Mouse (Mus musculus) monocyte, adult 5-6 weeks (primary cell): ENCODE data around the gene Sgsm2. TPM values are rescaled to one million over a fixed set of nuclear protein-coding genes. Genes with fewer than 3 reads are reported as not detected.
"Not testable (repeated sequence)": the region's sequence is repeated elsewhere in the genome, so short reads cannot be mapped to it uniquely, and the experiment has no call there.

Experiments used
- ATAC-seq: fragments of 153-309, 156-312 bp; replicated peaks from 2 replicates; pipeline ENCODE4 v1.8.0; 2017; ENCODE audit warnings: mild to moderate bottlenecking; ENCODE audit not compliant: low TSS enrichment, insufficient number of reproducible peaks, severe bottlenecking, poor library complexity, low FRiP score
- total RNA-seq: library from RNA; stranded (forward); fragments of 200-1000, 200-491, 200-594 nt; gene quantifications from 3 replicates; pipeline ENCODE4 v1.2.3, GENCODE M21; 2017

The Sgsm2 gene
- total RNA-seq, 1 experiment from 2014 or later, result 3.1 TPM

DNA sequence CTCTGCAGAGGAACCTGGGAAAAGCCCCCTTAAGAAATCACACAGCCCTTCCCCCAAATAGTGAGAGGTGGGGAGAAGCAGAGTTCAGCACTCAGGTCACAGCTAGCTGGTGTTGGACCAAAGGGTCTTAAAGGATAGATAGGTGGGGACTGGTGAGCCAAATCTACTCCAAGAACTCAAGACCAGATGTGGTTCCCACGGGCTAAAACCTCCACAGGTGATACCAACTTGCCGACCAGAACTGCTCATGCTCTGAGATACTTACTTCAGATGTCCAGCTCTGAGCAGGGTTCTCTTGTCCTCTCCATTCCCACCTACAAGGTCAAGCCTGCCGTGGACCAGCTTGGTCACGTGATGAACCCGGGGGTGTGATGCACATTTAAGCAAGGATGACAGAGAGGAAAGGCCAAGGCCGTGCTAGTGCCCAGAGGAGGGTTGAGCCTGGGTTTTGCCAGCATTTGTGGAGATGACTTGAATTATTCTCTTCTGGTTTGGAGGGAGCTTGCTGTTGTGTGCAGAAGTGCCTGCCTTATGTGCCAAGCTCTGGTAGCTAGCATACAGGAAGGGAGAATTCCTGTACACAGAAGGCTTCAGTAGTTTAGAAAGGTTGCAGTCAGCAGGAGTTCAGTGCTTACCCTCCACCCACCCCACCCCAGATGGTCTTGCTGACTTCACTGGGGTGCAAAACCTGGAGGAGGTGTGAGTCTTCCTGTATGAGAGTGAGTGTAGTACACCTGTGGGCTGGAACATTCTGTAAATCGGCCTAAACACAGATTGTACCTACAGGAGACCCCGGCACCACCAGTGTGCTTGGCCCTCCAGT lies 63.1 kb downstream of the Sgsm2 start:
- no peak for ATAC-seq

DNA sequence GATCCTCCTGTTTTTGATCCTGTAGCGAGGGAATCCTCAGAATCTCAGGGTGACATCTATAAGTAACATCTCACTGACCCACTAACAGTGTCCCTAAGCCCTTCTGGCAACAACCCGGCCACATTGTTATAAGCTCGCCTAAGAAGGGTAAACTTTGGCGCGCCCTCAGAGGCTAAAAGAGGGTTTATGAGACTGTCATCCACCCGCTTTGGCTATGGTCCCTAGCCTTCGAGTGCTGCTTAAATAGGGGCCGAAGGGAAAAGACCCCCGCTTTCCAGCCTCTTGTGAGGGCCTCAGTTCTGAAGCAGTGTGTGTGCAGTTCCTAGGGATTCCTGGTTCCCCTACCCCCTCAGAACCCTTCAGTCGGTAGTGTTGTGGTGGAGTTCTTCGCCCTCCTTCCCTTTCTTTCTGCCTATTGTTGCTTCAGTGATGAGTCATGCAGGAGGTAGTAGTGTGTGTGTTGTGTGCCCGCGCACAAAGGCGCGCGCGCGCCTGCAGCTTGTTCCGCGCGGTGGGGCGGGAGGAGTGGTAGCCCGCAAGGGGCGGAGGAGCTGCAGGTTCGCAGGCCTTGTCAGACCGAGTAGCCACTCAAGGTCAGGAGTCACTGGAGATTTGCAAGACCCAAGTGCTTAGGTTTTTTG lies 64.2 kb downstream of the Sgsm2 start:
- ATAC-seq, result peak; percentile 4; the same call in 1 of the 2 replicates

DNA sequence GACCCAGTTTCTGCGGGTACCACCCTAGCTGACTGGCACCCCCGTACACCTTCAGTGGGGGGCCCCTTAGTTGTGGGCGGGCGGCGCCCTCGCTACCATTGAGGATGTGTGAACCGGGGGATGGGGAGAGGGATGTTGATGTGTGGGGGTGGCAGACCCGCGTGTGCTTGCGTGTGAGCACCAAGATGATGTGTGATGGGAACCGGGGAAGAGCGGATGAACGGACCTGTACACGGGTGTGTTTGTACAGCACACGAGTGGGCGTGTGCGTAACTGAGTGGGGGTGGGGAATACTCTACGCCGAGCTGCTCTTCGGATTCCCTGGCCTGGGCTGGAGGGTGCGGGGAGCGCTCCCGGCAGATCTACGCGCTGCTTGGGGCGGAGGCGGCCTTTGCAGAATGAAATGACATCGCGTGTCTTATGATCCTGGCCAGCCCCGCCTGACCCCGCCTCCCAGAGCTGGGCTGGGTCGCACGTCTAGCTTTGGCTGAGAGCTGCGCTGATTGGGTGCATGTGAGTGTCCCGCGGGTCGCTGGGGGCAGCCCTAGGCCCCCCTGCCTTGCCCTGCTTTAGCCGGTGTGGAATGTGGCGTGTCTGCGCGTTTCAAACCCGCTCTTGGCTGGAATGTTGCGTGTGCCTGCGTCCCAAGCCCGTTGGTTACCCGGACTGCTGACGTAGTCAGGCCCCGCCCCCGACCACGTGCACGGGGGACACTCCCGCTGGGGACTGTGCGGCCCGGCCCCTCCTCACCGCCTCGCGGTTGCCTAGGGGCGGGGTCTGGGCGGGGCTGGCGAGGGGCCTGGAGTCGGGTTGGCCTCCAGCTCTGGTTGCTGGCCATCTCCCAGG lies 65.0 kb downstream of the Sgsm2 start:
- peak; percentile 23 for ATAC-seq

DNA sequence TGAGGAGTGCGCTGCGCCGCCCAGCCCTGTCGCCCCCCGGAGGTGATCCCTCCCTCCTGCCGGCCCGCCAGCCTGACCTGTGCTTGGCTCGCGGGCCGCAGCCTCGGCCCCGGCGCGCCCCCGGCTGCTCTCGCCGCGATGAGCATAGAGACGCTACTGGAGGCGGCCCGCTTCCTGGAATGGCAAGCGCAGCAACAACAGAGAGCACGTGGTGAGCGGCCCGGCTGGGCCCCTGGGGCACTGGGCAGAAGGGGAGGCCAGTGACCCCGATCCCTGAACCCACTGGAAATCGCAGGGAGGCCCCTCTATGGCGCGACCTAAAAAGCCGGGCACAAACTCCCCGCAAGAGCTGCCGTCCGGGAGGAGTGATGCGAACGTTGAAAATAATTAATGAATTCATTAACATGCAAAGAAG lies 65.7 kb downstream of the Sgsm2 start:
- no peak for ATAC-seq

DNA sequence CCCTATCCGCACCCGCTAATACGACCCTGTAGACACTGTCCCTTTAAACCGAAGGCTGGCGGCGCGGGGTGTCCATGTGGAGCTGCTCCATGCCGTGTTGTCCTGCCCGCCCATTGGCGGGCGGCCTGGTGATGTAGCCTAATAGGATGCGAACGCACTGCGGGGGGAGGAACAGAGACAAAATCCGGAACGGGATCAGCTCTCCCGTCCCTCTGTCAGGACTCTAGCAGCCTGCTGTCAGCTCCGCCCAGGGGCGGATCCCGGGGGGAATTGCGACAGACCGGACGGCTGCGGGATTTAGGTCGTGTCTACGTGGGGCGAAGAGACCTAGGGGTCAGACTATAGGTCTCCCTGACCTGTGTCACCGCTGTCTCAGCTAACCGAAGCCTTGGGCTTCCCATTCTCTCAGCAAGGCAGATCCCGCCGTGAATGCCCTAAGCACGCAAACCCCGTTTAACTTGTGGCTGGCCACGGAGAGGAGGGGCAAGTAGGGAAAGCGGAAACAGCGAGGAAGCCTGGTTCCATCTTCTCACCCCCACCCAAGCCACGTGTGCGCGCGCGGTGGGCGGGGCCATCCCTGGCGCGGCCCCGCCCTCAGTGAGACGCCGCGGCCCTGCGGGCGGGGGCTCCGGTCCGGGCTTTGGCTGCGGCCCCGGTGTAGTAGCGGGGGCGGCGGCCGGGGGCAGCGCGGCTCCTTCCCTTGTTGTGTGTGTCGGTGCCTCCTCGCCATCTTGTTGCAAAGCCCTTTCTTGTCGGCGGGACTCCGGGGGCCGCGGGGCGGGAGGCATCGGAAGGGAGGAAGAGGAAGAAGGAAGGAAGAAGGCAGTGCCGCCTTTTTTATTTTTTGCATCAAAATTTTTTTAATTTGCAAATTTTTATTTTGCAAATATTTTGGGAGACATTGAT lies 66.4 kb downstream of the Sgsm2 start, which contains the start of gene Mnt:
Mnt (plus strand) TSS at position 665 of the 906 bp plus-strand sequence.
- ATAC-seq, result peak; percentile 46

DNA sequence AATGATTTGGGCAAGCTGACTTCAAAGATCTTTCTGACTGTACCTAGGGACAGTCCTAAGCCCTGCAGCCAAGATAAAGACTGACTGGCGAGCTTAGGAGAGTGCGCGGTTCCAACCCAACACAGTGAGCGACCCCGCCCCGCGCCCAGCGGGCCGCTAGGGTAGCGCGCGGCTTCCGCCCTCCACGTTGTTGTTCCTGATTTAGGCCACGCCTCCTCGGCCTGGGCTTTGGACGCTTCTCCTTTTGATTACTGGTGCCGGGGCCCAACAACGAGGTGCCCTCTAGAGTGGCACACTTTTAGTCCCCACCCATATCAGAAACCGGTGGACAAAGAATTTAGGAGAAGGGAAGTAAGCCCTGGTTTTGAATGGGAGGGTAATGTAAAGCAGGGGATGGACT lies 67.0 kb downstream of the Sgsm2 start:
- peak; percentile 32 for ATAC-seq

DNA sequence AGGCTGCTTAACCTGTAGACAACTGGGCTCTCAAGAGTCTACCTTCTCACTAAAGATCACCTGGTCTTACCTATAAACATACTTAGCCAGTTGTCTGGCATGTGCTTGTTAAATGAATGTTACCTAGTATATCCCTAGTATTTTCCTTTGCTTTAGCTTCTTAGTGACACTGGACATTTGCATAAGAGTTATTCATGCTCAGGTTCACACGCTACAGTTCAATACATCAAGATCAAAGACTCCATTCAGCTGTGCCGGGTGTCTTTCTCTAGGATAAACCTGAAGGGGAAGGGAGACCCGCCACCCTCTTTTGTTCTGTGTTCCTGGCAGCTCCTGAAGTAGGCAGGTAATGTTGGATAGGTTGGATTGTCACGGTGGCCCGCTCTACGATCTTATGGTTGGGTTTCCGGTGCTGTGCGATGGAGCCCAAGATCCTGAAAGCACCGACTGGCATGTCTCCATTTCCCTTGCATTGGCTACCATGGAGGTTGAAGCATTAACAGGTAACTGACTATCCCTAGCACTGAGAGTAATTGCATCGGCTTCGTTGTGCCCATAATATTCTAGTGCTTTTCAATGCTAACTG lies 67.8 kb downstream of the Sgsm2 start:
- no peak for ATAC-seq

DNA sequence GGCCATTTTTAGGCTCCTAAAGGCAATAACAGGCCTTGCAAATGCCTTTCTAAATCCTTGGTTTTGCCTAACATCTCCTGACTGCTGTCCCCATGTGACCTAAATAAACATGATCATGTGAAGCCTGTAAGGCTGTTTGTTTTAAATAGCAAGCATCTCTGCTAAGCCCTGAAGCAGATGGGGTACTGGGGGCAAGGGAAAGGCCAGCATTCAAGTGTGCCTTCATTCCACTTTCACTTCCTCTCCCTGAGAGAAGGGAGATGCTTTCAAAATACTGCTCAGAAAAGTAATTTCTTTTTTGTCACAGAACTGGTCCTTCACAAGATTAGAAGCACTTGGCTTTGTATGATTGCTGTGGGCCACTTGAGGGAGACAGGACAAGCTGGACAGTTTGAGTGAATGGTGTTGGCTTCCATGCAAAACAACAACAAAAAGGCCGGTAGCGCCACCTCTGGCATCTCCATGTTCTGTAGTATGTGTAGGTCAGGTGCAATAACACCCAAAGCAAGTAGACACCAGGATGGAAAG lies 68.4 kb downstream of the Sgsm2 start:
- no peak for ATAC-seq

DNA sequence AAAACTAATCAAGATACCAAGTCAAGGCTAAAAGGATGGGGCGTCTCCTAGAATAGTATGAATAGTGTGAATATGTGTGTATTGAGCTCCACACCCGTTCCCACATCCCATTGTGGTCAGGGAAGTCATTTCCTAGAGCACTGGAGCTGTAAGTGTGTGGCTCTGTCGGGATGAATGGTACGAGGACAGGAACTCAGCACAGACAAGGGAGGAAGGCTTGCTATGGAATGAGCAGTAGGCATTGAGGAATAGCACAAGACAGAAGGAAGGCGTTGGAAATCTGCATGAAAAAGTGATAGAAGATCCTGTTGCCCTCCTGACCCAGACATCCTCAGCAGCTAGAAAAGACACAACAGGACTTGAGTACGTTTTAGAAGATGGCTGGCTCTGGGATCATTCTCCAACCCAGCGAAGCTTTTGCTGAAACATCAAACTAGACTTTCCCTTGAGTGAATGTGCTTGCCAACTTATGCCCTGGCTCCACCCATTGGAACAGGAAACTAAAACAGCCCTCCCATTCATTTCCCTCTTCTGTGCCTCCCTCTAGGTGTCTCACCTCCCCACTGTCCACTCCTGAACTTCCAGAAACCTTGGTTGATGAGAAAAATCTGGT lies 69.0 kb downstream of the Sgsm2 start:
- no peak for ATAC-seq

DNA sequence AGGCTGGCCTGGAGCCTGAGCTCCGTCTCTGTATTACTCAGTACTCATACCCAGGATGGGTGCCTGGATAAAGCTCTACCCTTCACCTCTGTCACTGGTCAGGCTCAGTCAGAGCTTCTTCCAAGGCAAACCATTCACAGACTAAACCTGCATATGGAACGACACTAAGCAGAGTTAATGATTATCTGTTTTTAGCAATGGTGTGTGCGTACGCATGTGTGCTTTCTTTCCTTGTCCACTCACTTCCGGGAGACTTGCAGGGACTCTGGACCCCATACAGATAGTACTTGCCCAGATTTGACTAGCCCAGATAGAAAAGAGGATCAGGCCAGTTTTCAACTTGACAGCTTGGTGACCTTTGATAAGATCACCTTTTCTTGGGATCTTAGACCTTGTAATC lies 70.2 kb downstream of the Sgsm2 start:
- ATAC-seq, result no peak

DNA sequence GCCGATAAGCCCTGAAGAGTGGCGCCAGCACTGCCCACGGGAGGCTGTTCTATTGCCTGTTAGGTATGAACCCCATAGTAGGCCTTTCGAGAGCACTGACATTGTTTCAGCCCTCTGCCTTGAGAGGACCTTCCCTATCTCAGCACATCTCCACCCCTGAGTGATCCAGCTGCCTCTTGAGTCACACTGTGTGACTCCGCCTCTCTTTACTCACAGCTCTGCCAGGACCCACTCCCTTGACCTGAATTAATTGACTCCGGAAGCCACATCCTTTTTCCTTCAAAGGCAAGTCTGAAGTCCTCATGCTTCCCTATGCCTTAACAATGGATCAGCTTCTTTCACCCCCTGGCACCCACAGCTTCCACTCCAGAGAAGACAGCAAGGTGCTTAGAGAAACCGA lies 70.7 kb downstream of the Sgsm2 start:
- ATAC-seq, result no peak

DNA sequence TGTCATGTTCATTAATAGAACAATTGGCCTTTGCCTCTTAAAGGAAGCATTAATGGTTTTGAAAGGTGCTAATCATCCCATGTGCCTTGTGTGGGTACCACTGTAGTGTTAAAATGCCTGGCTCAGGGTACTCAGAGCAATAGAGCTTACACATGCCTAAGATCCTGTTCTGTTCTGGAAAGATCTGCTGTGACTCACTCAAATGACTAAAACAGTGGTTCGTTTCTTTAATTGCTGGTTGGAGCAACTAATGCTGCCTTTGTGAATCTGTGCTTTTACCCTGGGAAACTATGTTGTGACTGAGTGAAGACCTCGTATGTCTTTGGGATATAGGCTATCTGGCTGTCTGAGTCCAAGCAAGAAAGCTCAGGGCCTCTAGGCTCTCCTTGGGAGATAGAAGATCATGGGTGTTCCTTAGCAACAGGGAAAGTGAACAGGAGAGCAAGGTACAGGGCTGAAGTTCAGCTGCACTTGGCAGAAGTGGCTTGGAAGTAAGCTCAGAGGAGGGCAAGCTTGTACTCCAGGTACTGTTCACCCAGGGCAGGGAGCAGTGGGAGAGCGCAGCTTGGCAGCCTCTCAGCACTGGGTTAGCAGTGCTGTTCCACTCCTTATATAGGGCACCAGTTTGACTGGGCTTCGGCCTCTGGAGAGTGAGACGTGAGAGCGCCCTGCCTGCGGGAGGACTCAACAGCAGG lies 74.0 kb downstream of the Sgsm2 start:
- no peak for ATAC-seq

DNA sequence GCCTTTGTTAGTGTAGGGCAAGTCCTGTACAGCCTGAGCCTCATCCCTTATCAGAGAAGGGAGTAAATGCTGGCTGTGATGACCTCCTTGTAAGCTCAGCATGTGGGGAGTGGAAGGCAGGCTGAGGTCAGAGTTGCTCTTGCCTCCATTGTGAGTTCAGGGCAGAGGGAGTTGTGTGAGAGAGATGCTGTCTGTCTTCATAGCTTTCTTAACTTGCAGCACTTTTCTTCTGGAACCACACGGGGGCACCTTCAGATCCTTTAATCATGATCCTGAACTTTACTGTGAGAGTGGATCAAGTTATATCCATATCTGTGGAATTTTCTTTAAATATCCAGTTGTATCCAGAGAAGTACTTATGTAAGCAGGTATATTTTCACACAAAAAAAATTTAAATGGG lies 75.4 kb downstream of the Sgsm2 start:
- ATAC-seq, result no peak; the same call in 1 of the 2 replicates

DNA sequence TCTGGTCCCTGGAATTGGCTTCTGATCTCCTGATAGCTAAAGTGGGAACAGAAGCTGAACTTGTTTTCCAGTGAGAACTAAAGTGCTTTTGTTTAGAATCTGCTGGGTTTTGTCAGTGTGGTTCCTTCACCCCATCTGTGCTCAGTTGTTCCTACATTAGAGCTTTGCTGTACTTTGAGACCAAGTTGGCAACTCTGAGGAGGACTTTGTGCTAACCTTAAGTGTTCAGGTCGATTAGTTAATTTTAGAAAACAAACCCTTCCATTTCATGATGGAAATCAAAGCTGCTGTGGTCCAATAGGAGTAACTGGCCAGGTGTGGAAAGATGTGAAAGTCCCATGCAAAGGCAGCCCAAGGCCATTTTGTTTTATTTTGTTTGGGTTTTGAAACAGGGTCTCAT lies 75.9 kb downstream of the Sgsm2 start:
- no peak for ATAC-seq

DNA sequence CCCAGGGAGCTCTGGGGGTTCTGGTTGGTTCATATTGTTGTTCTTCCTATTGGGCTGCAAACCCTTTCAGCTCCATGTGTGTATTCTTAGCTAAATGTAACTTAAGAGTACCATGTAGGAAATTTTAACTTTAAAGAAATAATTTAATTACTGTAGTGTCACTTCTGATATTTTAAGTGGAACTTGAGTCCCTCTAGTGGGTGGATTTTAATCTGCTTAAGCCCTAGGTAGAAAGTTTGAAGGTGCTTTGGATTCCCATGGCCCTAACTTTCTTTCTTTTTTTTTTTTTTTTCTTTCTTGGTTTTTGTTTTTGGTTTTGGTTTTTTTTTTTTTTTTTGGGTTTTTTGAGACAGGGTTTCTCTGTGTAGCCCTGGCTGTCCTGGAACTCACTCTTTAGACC lies 81.1 kb downstream of the Sgsm2 start:
- no peak for ATAC-seq

DNA sequence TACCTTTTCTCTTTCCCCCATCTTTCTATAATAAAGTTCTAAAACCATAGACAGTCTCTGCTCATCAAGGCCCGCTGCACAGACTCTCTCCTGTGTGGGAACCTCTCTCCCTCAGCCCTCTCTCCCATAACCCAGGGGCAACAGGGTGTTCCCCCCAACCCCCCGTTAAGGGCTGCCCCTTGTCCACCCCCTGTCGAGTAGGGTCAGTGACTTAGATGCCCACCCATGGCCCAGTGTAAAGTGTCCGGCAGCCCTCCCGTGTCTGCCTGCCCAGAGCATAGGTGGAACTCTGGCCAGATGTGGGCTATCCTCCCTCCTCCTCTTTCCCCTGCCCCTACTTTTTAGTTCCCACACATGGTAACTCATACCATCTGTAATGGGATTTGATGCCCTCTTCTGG lies 85.3 kb downstream of the Sgsm2 start:
- no peak for ATAC-seq

DNA sequence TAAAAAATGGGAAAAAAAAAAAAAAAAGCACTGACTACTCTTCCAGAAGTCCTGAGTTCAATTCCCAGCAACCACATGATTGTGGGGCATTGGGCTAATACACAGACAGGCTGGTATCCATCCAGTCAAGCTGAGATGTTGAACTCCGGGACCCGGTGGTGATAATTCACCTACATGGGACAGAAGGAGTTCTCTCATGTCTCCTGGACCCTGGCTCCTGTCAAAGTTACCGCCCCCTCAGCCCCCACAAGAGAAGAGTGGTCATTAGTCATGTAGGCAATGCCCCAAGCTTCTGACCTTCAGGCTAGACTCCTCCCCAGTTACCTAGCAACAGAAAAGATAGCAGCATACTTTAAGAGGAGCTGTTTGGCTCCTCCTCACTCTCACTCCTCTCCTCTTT lies 85.8 kb downstream of the Sgsm2 start:
- not testable (repeated sequence) for ATAC-seq
